Mouse (Mus musculus): ENCODE data around the gene H2al1m. TPM values are rescaled to one million over a fixed set of nuclear protein-coding genes. Genes with fewer than 3 reads are reported as not detected.

Gene H2al1m
- 1.9 TPM for polyA plus RNA-seq (2014; fragmentation: Illumina TruSeq; extraction: RNeasy Lipid Tissue Mini Kit (QIAGEN cat#74804); ENCODE audit: low read depth, low replicate concordance)

GRCm38 (mm10) chrX:9283464-9283863 lies at the start of gene H2al1m:
TSS of gene H2al1m (plus strand) at chrX:9283764.

GRCm38 (mm10) chrX:9256766-9257165 lies 26.8 kb upstream of the H2al1m start, which contains the start of gene Gm14862:
TSS of gene Gm14862 (minus strand) at chrX:9256899.

GRCm38 (mm10) chrX:9272460-9273361 lies 10.9 kb upstream of the H2al1m start, which contains the start of gene Xk:
TSS of gene Xk (plus strand) at chrX:9272756.

Other genes starting within 250 kb of the H2al1m start
- not detected for gene Fthl17f, start 220.7 kb upstream of the H2al1m start, polyA plus RNA-seq (2014; fragmentation: Illumina TruSeq; extraction: RNeasy Lipid Tissue Mini Kit (QIAGEN cat#74804); ENCODE audit: low read depth, low replicate concordance)
- gene 4930402K13Rik, start 179.2 kb upstream of the H2al1m start, polyA plus RNA-seq (2014; fragmentation: Illumina TruSeq; extraction: RNeasy Lipid Tissue Mini Kit (QIAGEN cat#74804); ENCODE audit: low read depth, low replicate concordance): 0.22 TPM
- gene Lancl3, start 83.9 kb upstream of the H2al1m start, polyA plus RNA-seq (2014; fragmentation: Illumina TruSeq; extraction: RNeasy Lipid Tissue Mini Kit (QIAGEN cat#74804); ENCODE audit: low read depth, low replicate concordance): 1.4 TPM
- not detected for gene Gm14862, start 26.9 kb upstream of the H2al1m start, polyA plus RNA-seq (2014; fragmentation: Illumina TruSeq; extraction: RNeasy Lipid Tissue Mini Kit (QIAGEN cat#74804); ENCODE audit: low read depth, low replicate concordance)
- 6.2 TPM for gene Xk, start 11.0 kb upstream of the H2al1m start, polyA plus RNA-seq (2014; fragmentation: Illumina TruSeq; extraction: RNeasy Lipid Tissue Mini Kit (QIAGEN cat#74804); ENCODE audit: low read depth, low replicate concordance)
- not detected for gene H2al1k, start 66.9 kb downstream of the H2al1m start, polyA plus RNA-seq (2014; fragmentation: Illumina TruSeq; extraction: RNeasy Lipid Tissue Mini Kit (QIAGEN cat#74804); ENCODE audit: low read depth, low replicate concordance)
- 11.1 TPM for gene Cybb, start 204.0 kb downstream of the H2al1m start, polyA plus RNA-seq (2014; fragmentation: Illumina TruSeq; extraction: RNeasy Lipid Tissue Mini Kit (QIAGEN cat#74804); ENCODE audit: low read depth, low replicate concordance)